In genomic region chr17:34932287-34932686, GRCm38 (mm10) we compare ENCODE assay signal across 8 mouse cellular contexts. TPM values are rescaled to one million over a fixed set of nuclear protein-coding genes. Genes with fewer than 3 reads are reported as not detected.
DNase-seq lines count a peak whose midpoint lies in the region; ATAC-seq and TF ChIP-seq lines count a peak whose summit lies in the region.

No protein-coding gene starts in this region.

- no peak for TF ChIP-seq CTCF in E14TG2a.4 (conservative IDR thresholded peaks at IDR 0.05; ENCODE audit: low read length)

- intact Hi-C loops in heart, postnatal 25 days (cut with DNase I), result loop anchor here (10.0 kb wide), 1 partner anchor 53 kb away; the partner anchor contains the start of gene Lsm2

- no peak overlapping the region for H3K27ac ChIP-seq in heart, embryonic 16.5 days (ENCODE audit: low read length)
- no peak overlapping the region for H3K27ac ChIP-seq in hindbrain, embryonic 10.5 days
- no peak overlapping the region for H3K27ac ChIP-seq in midbrain, embryonic 11.5 days (ENCODE audit: low read depth, low read length)

- H3K4me3 ChIP-seq in heart, embryonic 16.5 days (ENCODE audit: low read length), result peak overlapping the region; percentile 80
- H3K4me3 ChIP-seq in E14TG2a.4 (replicated peaks; ENCODE audit: low read length), result peak overlapping the region; percentile 91
- peak overlapping the region; percentile 68 for H3K4me3 ChIP-seq in hindbrain, embryonic 10.5 days
- H3K4me3 ChIP-seq in midbrain, embryonic 11.5 days (ENCODE audit: low read depth, low read length), result peak overlapping the region; percentile 65; the same call in 1 of the 2 replicates

- ATAC-seq in heart, embryonic 16.5 days (replicated peaks; ENCODE audit: extremely low read depth, insufficient read depth, low FRiP score), result no peak
- ATAC-seq in midbrain, embryonic 11.5 days (ENCODE audit: low FRiP score), result no peak

- H3K4me1 ChIP-seq in heart, embryonic 16.5 days (ENCODE audit: control insufficient read depth, insufficient read depth, low read length), result 0 out of 2 replicates have a peak, but pooled peaks cover 7% of the 10 kb centered on the region
- H3K4me1 ChIP-seq in E14TG2a.4 (replicated peaks; ENCODE audit: low read depth, low read length), result peaks cover 61% of the 10 kb centered on the region
- H3K4me1 ChIP-seq in hindbrain, embryonic 10.5 days (replicated peaks), result peaks cover 31% of the 10 kb centered on the region
- peaks cover 4% of the 10 kb centered on the region for H3K4me1 ChIP-seq in midbrain, embryonic 11.5 days (ENCODE audit: control insufficient read depth, insufficient read depth, low read length)

- H3K9me3 ChIP-seq in heart, embryonic 16.5 days (replicated peaks; ENCODE audit: control insufficient read depth, low read length), result no peaks in the 10 kb centered on the region
- no peaks in the 10 kb centered on the region for H3K9me3 ChIP-seq in E14TG2a.4 (ENCODE audit: low read length)
- no peaks in the 10 kb centered on the region for H3K9me3 ChIP-seq in hindbrain, embryonic 10.5 days
- H3K9me3 ChIP-seq in midbrain, embryonic 11.5 days (ENCODE audit: control insufficient read depth, low read length), result no peaks in the 10 kb centered on the region

- 79% methylated on average over 8 of the region's 8 CpGs for WGBS in heart, embryonic 16.5 days
- 90% methylated on average over 8 of the region's 8 CpGs for WGBS in hindbrain, embryonic 10.5 days
- WGBS in midbrain, embryonic 11.5 days, result 95% methylated on average over 8 of the region's 8 CpGs

- no peaks in the 10 kb centered on the region for H3K27me3 ChIP-seq in heart, embryonic 16.5 days (ENCODE audit: control insufficient read depth, insufficient read depth, low read length)
- peaks cover 35% of the 10 kb centered on the region for H3K27me3 ChIP-seq in E14TG2a.4 (ENCODE audit: insufficient read depth, low read length)
- H3K27me3 ChIP-seq in hindbrain, embryonic 10.5 days (ENCODE audit: insufficient read depth, poor library complexity, severe bottlenecking), result no peaks in the 10 kb centered on the region
- no peaks in the 10 kb centered on the region for H3K27me3 ChIP-seq in midbrain, embryonic 11.5 days (ENCODE audit: control insufficient read depth, insufficient read depth, low read length)

- H3K36me3 ChIP-seq in heart, embryonic 16.5 days (ENCODE audit: control insufficient read depth, insufficient read depth), result 0 out of 2 replicates have a peak, but pooled peaks cover 3% of the 10 kb centered on the region
- H3K36me3 ChIP-seq in E14TG2a.4 (ENCODE audit: insufficient read depth, low read length), result peaks cover 32% of the 10 kb centered on the region
- peaks cover 15% of the 10 kb centered on the region for H3K36me3 ChIP-seq in hindbrain, embryonic 10.5 days
- H3K36me3 ChIP-seq in midbrain, embryonic 11.5 days (ENCODE audit: control insufficient read depth, insufficient read depth, low read length), result no peaks in the 10 kb centered on the region

- no peak for DNase-seq in heart, postnatal 25 days (ENCODE audit: low spot score)
- DNase-seq in hindbrain, embryonic 10.5 days (ENCODE audit: low spot score), result no peak
- DNase-seq in midbrain, embryonic 11.5 days (ENCODE audit: low spot score, missing footprints), result no peak
- DNase-seq in urinary bladder, adult 18-20 months (ENCODE audit: low spot score in 2 of 2), result no peak
- no peak for DNase-seq in urinary bladder, postnatal 4 days (ENCODE audit: low spot score in 2 of 2)
- no peak for DNase-seq in adipocyte (ENCODE audit: low spot score)

- peak overlapping the region; percentile 90 for H3K9ac ChIP-seq in heart, embryonic 16.5 days (ENCODE audit: low read length)
- peak overlapping the region; percentile 78; the same call in 1 of the 2 replicates for H3K9ac ChIP-seq in midbrain, embryonic 11.5 days (ENCODE audit: low read length)

- H3K4me2 ChIP-seq in heart, embryonic 16.5 days (ENCODE audit: low read depth, low read length), result peak overlapping the region; percentile 99
- H3K4me2 ChIP-seq in midbrain, embryonic 11.5 days, result peak overlapping the region; percentile 98

RNA-seq across cellular contexts. Expression of gene Neu1, which starts 1.2 kb away (rescaled TPM):
- 20.1 and 20.4 TPM in 2 replicates for polyA plus RNA-seq in heart, embryonic 16.5 days (2015; fragmentation: Nextera tagmentation; extraction: Ambion mirVana)
- 10 to 100 TPM; 12.7 to 14.1 TPM for total RNA-seq in heart, postnatal 25 days (2021)
- 16.2 and 20.7 TPM in 2 replicates for polyA plus RNA-seq in hindbrain, embryonic 10.5 days (2016; fragmentation: Nextera tagmentation; extraction: Ambion mirVana)
- 11.0 and 12.3 TPM in 2 replicates for polyA plus RNA-seq in midbrain, embryonic 11.5 days (2014; fragmentation: Nextera tagmentation; extraction: Ambion mirVana)

RNA-seq across cellular contexts. Expression of gene Slc44a4, which starts 18.0 kb away (rescaled TPM):
- polyA plus RNA-seq in heart, embryonic 16.5 days (2015; fragmentation: Nextera tagmentation; extraction: Ambion mirVana), result 0.16 and 0.68 TPM in 2 replicates
- total RNA-seq in heart, postnatal 25 days (2021), result not detected
- polyA plus RNA-seq in hindbrain, embryonic 10.5 days (2016; fragmentation: Nextera tagmentation; extraction: Ambion mirVana), result 0.41 TPM in 1 of 2 replicates, not detected in the other
- not detected in 2 replicates for polyA plus RNA-seq in midbrain, embryonic 11.5 days (2014; fragmentation: Nextera tagmentation; extraction: Ambion mirVana)

RNA-seq across cellular contexts. Expression of gene Hspa1b, which starts 26.8 kb away (rescaled TPM):
- polyA plus RNA-seq in heart, embryonic 16.5 days (2015; fragmentation: Nextera tagmentation; extraction: Ambion mirVana), result 0.11 and 0.18 TPM in 2 replicates
- 1 to 10 TPM; 1.9 to 6.9 TPM for total RNA-seq in heart, postnatal 25 days (2021)
- polyA plus RNA-seq in hindbrain, embryonic 10.5 days (2016; fragmentation: Nextera tagmentation; extraction: Ambion mirVana), result 0.09 and 0.20 TPM in 2 replicates
- polyA plus RNA-seq in midbrain, embryonic 11.5 days (2014; fragmentation: Nextera tagmentation; extraction: Ambion mirVana), result 0.08 and 0.26 TPM in 2 replicates

RNA-seq across cellular contexts. Expression of gene Ehmt2, which starts 34.0 kb away (rescaled TPM):
- 39.5 and 41.5 TPM in 2 replicates for polyA plus RNA-seq in heart, embryonic 16.5 days (2015; fragmentation: Nextera tagmentation; extraction: Ambion mirVana)
- total RNA-seq in heart, postnatal 25 days (2021), result 10 to 100 TPM; 37.6 to 39.1 TPM
- polyA plus RNA-seq in hindbrain, embryonic 10.5 days (2016; fragmentation: Nextera tagmentation; extraction: Ambion mirVana), result 98.2 and 100 TPM in 2 replicates
- polyA plus RNA-seq in midbrain, embryonic 11.5 days (2014; fragmentation: Nextera tagmentation; extraction: Ambion mirVana), result 56.9 and 60.5 TPM in 2 replicates

RNA-seq across cellular contexts. Expression of gene C2, which starts 34.2 kb away (rescaled TPM):
- polyA plus RNA-seq in heart, embryonic 16.5 days (2015; fragmentation: Nextera tagmentation; extraction: Ambion mirVana), result 2.2 and 2.6 TPM in 2 replicates
- 1 to 10 TPM; 2.8 to 4.1 TPM for total RNA-seq in heart, postnatal 25 days (2021)
- polyA plus RNA-seq in hindbrain, embryonic 10.5 days (2016; fragmentation: Nextera tagmentation; extraction: Ambion mirVana), result 0.58 and 1.0 TPM in 2 replicates
- 0.83 and 1.5 TPM in 2 replicates for polyA plus RNA-seq in midbrain, embryonic 11.5 days (2014; fragmentation: Nextera tagmentation; extraction: Ambion mirVana)
